Mouse (Mus musculus) skeletal muscle tissue, postnatal 0 days (tissue): ENCODE measurements around the gene Hmga1b. TPM values are rescaled to one million over a fixed set of nuclear protein-coding genes. Genes with fewer than 3 reads are reported as not detected.

Experiments
- polyA plus RNA-seq: library from polyadenylated mRNA; unstranded; fragments of >200 nt; fragmentation: Nextera tagmentation; extraction: Ambion mirVana; gene quantifications from 2 replicates; pipeline ENCODE4 v1.2.1, GENCODE M21; 2015

The Hmga1b gene
- 1.5 TPM in 2 replicates for polyA plus RNA-seq

GRCm38 (mm10) chr11:120762672-120763041, at the start of gene Hmga1b:
Hmga1b (plus strand) TSS chr11:120762794.

GRCm38 (mm10) chr11:120713580-120714518, 48.7 kb upstream of the Hmga1b start, which contains the start of the genes Cenpx and Lrrc45:
Cenpx (minus strand) TSS chr11:120713738.
Lrrc45 (plus strand) TSS chr11:120713925.

GRCm38 (mm10) chr11:120721124-120722066, 41.2 kb upstream of the Hmga1b start, which contains the start of gene Rac3:
Rac3 (plus strand) TSS chr11:120721470.

GRCm38 (mm10) chr11:120727169-120727527, 35.4 kb upstream of the Hmga1b start, which contains the start of gene Dcxr:
Dcxr (minus strand) TSS chr11:120727281.

GRCm38 (mm10) chr11:120731858-120732680, 30.5 kb upstream of the Hmga1b start, which contains the start of gene Cbr2:
Cbr2 (minus strand) TSS chr11:120732114.

GRCm38 (mm10) chr11:120784064-120784791, 21.6 kb downstream of the Hmga1b start, which contains the start of the genes Rfng and Gps1:
Rfng (minus strand) TSS chr11:120784207.
Gps1 (plus strand) TSS chr11:120784272.

GRCm38 (mm10) chr11:120795756-120796613, 33.4 kb downstream of the Hmga1b start, which contains the start of gene Dus1l:
Dus1l (minus strand) TSS chr11:120796403.

Other genes starting within 250 kb of the Hmga1b start
- 0.17 and 0.27 TPM in 2 replicates for gene Gcgr, start 232.1 kb upstream of the Hmga1b start, polyA plus RNA-seq
- 123 and 145 TPM in 2 replicates for gene Mcrip1, start 213.1 kb upstream of the Hmga1b start, polyA plus RNA-seq
- gene Ppp1r27, start 211.7 kb upstream of the Hmga1b start, polyA plus RNA-seq, result 121 and 146 TPM in 2 replicates
- 311 and 389 TPM in 2 replicates for gene P4hb, start 189.5 kb upstream of the Hmga1b start, polyA plus RNA-seq
- gene Arhgdia, start 181.2 kb upstream of the Hmga1b start, polyA plus RNA-seq, result 252 and 323 TPM in 2 replicates
- 130 and 181 TPM in 2 replicates for gene Alyref, start 164.4 kb upstream of the Hmga1b start, polyA plus RNA-seq
- gene Anapc11, start 164.4 kb upstream of the Hmga1b start, polyA plus RNA-seq, result 109 and 118 TPM in 2 replicates
- 1.2 and 2.0 TPM in 2 replicates for gene Npb, start 154.3 kb upstream of the Hmga1b start, polyA plus RNA-seq
- 35.3 and 46.1 TPM in 2 replicates for gene Pcyt2, start 144.9 kb upstream of the Hmga1b start, polyA plus RNA-seq
- gene Sirt7, start 137.6 kb upstream of the Hmga1b start, polyA plus RNA-seq, result 11.3 and 14.0 TPM in 2 replicates
- 22.0 TPM in 2 replicates for gene Mafg, start 129.2 kb upstream of the Hmga1b start, polyA plus RNA-seq
- gene Pycr1, start 119.0 kb upstream of the Hmga1b start, polyA plus RNA-seq, result 24.8 and 35.6 TPM in 2 replicates
- gene Myadml2, start 114.6 kb upstream of the Hmga1b start, polyA plus RNA-seq, result 73.4 and 83.9 TPM in 2 replicates
- 1.9 and 3.8 TPM in 2 replicates for gene Notum, start 101.6 kb upstream of the Hmga1b start, polyA plus RNA-seq
- gene Aspscr1, start 89.8 kb upstream of the Hmga1b start, polyA plus RNA-seq, result 63.0 and 64.1 TPM in 2 replicates
- 105 and 106 TPM in 2 replicates for gene Cenpx, start 49.1 kb upstream of the Hmga1b start, polyA plus RNA-seq
- gene Lrrc45, start 48.9 kb upstream of the Hmga1b start, polyA plus RNA-seq, result 12.6 and 14.1 TPM in 2 replicates
- gene Rac3, start 41.3 kb upstream of the Hmga1b start, polyA plus RNA-seq, result 2.7 and 4.5 TPM in 2 replicates
- 7.3 and 17.3 TPM in 2 replicates for gene Dcxr, start 35.5 kb upstream of the Hmga1b start, polyA plus RNA-seq
- 10.2 and 19.5 TPM in 2 replicates for gene Cbr2, start 30.7 kb upstream of the Hmga1b start, polyA plus RNA-seq
- gene Rfng, start 21.4 kb downstream of the Hmga1b start, polyA plus RNA-seq, result 10.9 and 13.1 TPM in 2 replicates
- 87.6 and 93.4 TPM in 2 replicates for gene Gps1, start 21.5 kb downstream of the Hmga1b start, polyA plus RNA-seq
- gene Dus1l, start 33.6 kb downstream of the Hmga1b start, polyA plus RNA-seq, result 35.4 and 37.5 TPM in 2 replicates
- 6.1 and 13.5 TPM in 2 replicates for gene Fasn, start 61.8 kb downstream of the Hmga1b start, polyA plus RNA-seq
- 4.2 and 4.4 TPM in 2 replicates for gene Ccdc57, start 170.1 kb downstream of the Hmga1b start, polyA plus RNA-seq
- 251 and 269 TPM in 2 replicates for gene Slc16a3, start 185.7 kb downstream of the Hmga1b start, polyA plus RNA-seq
- gene Csnk1d, start 228.5 kb downstream of the Hmga1b start, polyA plus RNA-seq, result 49.8 and 50.0 TPM in 2 replicates